Mouse (Mus musculus) testis, adult 2 months (tissue): ENCODE results near the gene Rcvrn. TPM values are rescaled to one million over a fixed set of nuclear protein-coding genes. Genes with fewer than 3 reads are reported as not detected.

Experiments used
- H3K27ac ChIP-seq: fragments of 200-500 bp; 2 replicates; pipeline ENCODE4 v1.5.1; 2012; ENCODE audit warnings: low read depth, low read length; ENCODE audit not compliant: control insufficient read depth, insufficient read depth
- H3K27me3 ChIP-seq: fragments of 200-500 bp; 2 replicates; pipeline ENCODE4 v1.6.1; 2012; ENCODE audit warnings: mild to moderate bottlenecking, low read length, moderate library complexity; ENCODE audit not compliant: control insufficient read depth, insufficient read depth
- H3K36me3 ChIP-seq: fragments of 200-500 bp; 2 replicates; pipeline ENCODE4 v1.6.1; 2012; ENCODE audit warnings: mild to moderate bottlenecking, low read length; ENCODE audit not compliant: control insufficient read depth, insufficient read depth
- H3K4me1 ChIP-seq: fragments of 200-500 bp; 2 replicates; pipeline ENCODE4 v1.6.1; 2012; ENCODE audit warnings: low read length; ENCODE audit not compliant: control insufficient read depth, insufficient read depth
- H3K4me3 ChIP-seq: fragments of 200-500 bp; 2 replicates; pipeline ENCODE4 v1.5.1; 2012; ENCODE audit warnings: low read depth, mild to moderate bottlenecking, low read length, moderate library complexity, mixed read lengths; ENCODE audit not compliant: control insufficient read depth
- CTCF ChIP-seq: fragments of 200-500 bp; IDR thresholded peaks from 2 replicates; pipeline ENCODE4 v1.5.1; 2012; ENCODE audit warnings: low read depth, mild to moderate bottlenecking, inconsistent platforms, low read length, moderate library complexity; ENCODE audit not compliant: control insufficient read depth, insufficient read depth, insufficient replicate concordance
- POLR2A ChIP-seq: fragments of 200-500 bp; IDR thresholded peaks from 2 replicates; pipeline ENCODE4 v1.6.1; 2012; ENCODE audit warnings: low read depth, mild to moderate bottlenecking, inconsistent platforms, low read length, moderate library complexity; ENCODE audit not compliant: control insufficient read depth
- polyA plus RNA-seq: library from polyadenylated mRNA; depleted of rRNA; stranded (reverse); fragments of >200 nt; gene quantifications from 2 replicates; pipeline ENCODE4 v1.2.3, GENCODE M21; 2012; rRNA removed

Gene Rcvrn
- polyA plus RNA-seq, 1 experiment, result not detected

GRCm38 (mm10) chr11:67733726-67734125, 38.6 kb downstream of the Rcvrn start:
- H3K4me3 ChIP-seq, result no peak overlapping the region
- no peaks in the 10 kb centered on the region for H3K27me3 ChIP-seq
- TF ChIP-seq CTCF, result no peak
- no peak for TF ChIP-seq POLR2A
- no peak overlapping the region for H3K27ac ChIP-seq
- H3K4me1 ChIP-seq, result no peaks in the 10 kb centered on the region
- no peaks in the 10 kb centered on the region for H3K36me3 ChIP-seq

GRCm38 (mm10) chr11:67734597-67734996, 39.5 kb downstream of the Rcvrn start:
- Histone ChIP-seq H3K27ac (no peak overlapping the region), H3K4me1 (no peaks in the 10 kb centered on the region), H3K4me3 (no peak overlapping the region), H3K36me3 (no peaks in the 10 kb centered on the region), H3K27me3 (no peaks in the 10 kb centered on the region)
- no peak for TF ChIP-seq POLR2A
- no peak for TF ChIP-seq CTCF

GRCm38 (mm10) chr11:67738345-67738744, 43.2 kb downstream of the Rcvrn start:
- TF ChIP-seq POLR2A (no peak), CTCF (no peak)

GRCm38 (mm10) chr11:67738846-67739490, 43.8 kb downstream of the Rcvrn start:
- H3K4me3 ChIP-seq, result no peak overlapping the region
- no peaks in the 10 kb centered on the region for H3K27me3 ChIP-seq
- H3K27ac ChIP-seq, result no peak overlapping the region
- no peaks in the 10 kb centered on the region for H3K4me1 ChIP-seq
- TF ChIP-seq POLR2A (no peak), CTCF (no peak)
- H3K36me3 ChIP-seq, result no peaks in the 10 kb centered on the region

More at GRCm38 (mm10) chr11:67738345-67738744, 43.2 kb downstream of the Rcvrn start:
- H3K4me3 ChIP-seq, result no peak overlapping the region
- no peaks in the 10 kb centered on the region for H3K4me1 ChIP-seq
- no peaks in the 10 kb centered on the region for H3K36me3 ChIP-seq
- H3K27ac ChIP-seq, result no peak overlapping the region
- no peaks in the 10 kb centered on the region for H3K27me3 ChIP-seq

GRCm38 (mm10) chr11:67741569-67741968, 46.4 kb downstream of the Rcvrn start:
- Histone ChIP-seq H3K4me3 (no peak overlapping the region), H3K36me3 (no peaks in the 10 kb centered on the region), H3K27ac (no peak overlapping the region), H3K27me3 (no peaks in the 10 kb centered on the region), H3K4me1 (no peaks in the 10 kb centered on the region)
- TF ChIP-seq CTCF (no peak), POLR2A (no peak)

Other genes with a start within 250 kb of the Rcvrn start
- 11.6 and 14.4 TPM in 2 replicates for gene Gas7, start 239.9 kb upstream of the Rcvrn start, polyA plus RNA-seq
- gene Glp2r, start 75.8 kb downstream of the Rcvrn start, polyA plus RNA-seq, result 0.16 and 0.73 TPM in 2 replicates
- not detected in 2 replicates for gene Gsg1l2, start 79.3 kb downstream of the Rcvrn start, polyA plus RNA-seq
- not detected in 2 replicates for gene Dhrs7c, start 102.9 kb downstream of the Rcvrn start, polyA plus RNA-seq
- gene Usp43, start 226.8 kb downstream of the Rcvrn start, polyA plus RNA-seq, result 1.5 and 1.7 TPM in 2 replicates